Mouse (Mus musculus) intestine, embryonic 14.5 days (tissue): ENCODE results near the gene Agtpbp1. TPM values are rescaled to one million over a fixed set of nuclear protein-coding genes. Genes with fewer than 3 reads are reported as not detected.
"Not testable (repeated sequence)": the region's sequence is repeated elsewhere in the genome, so short reads cannot be mapped to it uniquely, and the experiment has no call there.

ENCODE experiments used
- ATAC-seq: fragments of 200-750 bp; cut with Nextera tagmentation; replicated peaks from 2 replicates; pipeline ENCODE4 v1.8.0; 2017; ENCODE audit warnings: low read depth, moderate number of reproducible peaks, moderate TSS enrichment, moderate library complexity; ENCODE audit not compliant: low FRiP score, low TSS enrichment
- DNase-seq: peaks from one replicate; pipeline ENCODE4 v3.0.0-alpha.2; 2018; ENCODE audit warnings: low spot score
- H3K27ac ChIP-seq: fragments of 300-500 bp; sonication (generic); 2 replicates; pipeline ENCODE4 v1.5.1; 2014; ENCODE audit warnings: low read depth, mild to moderate bottlenecking, control low read depth
- H3K27me3 ChIP-seq: fragments of 300-500 bp; sonication (generic); replicated peaks from 2 replicates; pipeline ENCODE4 v1.6.1; 2014; ENCODE audit warnings: low read length, control low read depth; ENCODE audit not compliant: control insufficient read depth, insufficient read depth
- H3K36me3 ChIP-seq: fragments of 300-500 bp; sonication (generic); 2 replicates; pipeline ENCODE4 v1.6.1; 2014; ENCODE audit warnings: low read length, control low read depth; ENCODE audit not compliant: control insufficient read depth, insufficient read depth
- H3K4me1 ChIP-seq: fragments of 300-500 bp; sonication (generic); replicated peaks from 2 replicates; pipeline ENCODE4 v1.6.1; 2014; ENCODE audit warnings: low read length, control low read depth, mixed read lengths; ENCODE audit not compliant: control insufficient read depth, insufficient read depth
- H3K4me2 ChIP-seq: fragments of 300-500 bp; sonication (generic); 2 replicates; pipeline ENCODE4 v1.6.1; 2014; ENCODE audit warnings: low read length
- H3K4me3 ChIP-seq: fragments of 300-500 bp; sonication (generic); 2 replicates; pipeline ENCODE4 v1.5.1; 2014; ENCODE audit warnings: low read depth, low read length, control low read depth, mixed read lengths
- H3K9ac ChIP-seq: fragments of 300-500 bp; sonication (generic); 2 replicates; pipeline ENCODE4 v1.6.1; 2014; ENCODE audit warnings: mild to moderate bottlenecking, low read length
- H3K9me3 ChIP-seq: fragments of 300-500 bp; sonication (generic); 2 replicates; pipeline ENCODE4 v1.6.1; 2016; ENCODE audit warnings: low read length, control low read depth; ENCODE audit not compliant: control insufficient read depth
- WGBS: fragments of 180-500 bp; shearing (Covaris S2); extraction: QIAGEN DNeasy Blood & Tissue Kit; methylation state at CpG from one replicate; pipeline ENCODE4 v1.1.7; 2014; 5-methylcytosine and 5-hydroxymethylcytosine counted together
- polyA plus RNA-seq: library from polyadenylated mRNA; unstranded; fragments of >200 nt; fragmentation: Nextera tagmentation; extraction: Ambion mirVana; gene quantifications from 2 replicates; pipeline ENCODE4 v1.2.1, GENCODE M21; 2014

The Agtpbp1 gene
- polyA plus RNA-seq, 1 experiment from 2014 or later: 22.5 TPM

- Histone ChIP-seq H3K4me3 (no peak overlapping the region), H3K27me3 (no peaks in the 10 kb centered on the region)
- 77% methylated on average over 13 of the region's 13 CpGs for WGBS
These were observed 104.2 kb downstream of the Agtpbp1 start for GRCm38 (mm10) chr13:59480599-59481483.

GRCm38 (mm10) chr13:59477928-59478327, 107.1 kb downstream of the Agtpbp1 start:
- not testable (repeated sequence) for ATAC-seq, H3K27ac ChIP-seq, DNase-seq, H3K27me3 ChIP-seq, H3K4me1 ChIP-seq, H3K9ac ChIP-seq, H3K4me3 ChIP-seq, H3K9me3 ChIP-seq, H3K4me2 ChIP-seq
- H3K36me3 ChIP-seq: peaks cover 29% of the 10 kb centered on the region; the same call in 1 of the 2 replicates
- WGBS: 85% methylated on average over 6 of the region's 7 CpGs

More at GRCm38 (mm10) chr13:59480599-59481483, 104.2 kb downstream of the Agtpbp1 start:
- Histone ChIP-seq H3K36me3 (peaks cover 20% of the 10 kb centered on the region; the same call in 1 of the 2 replicates), H3K4me1 (no peaks in the 10 kb centered on the region), H3K9me3 (no peaks in the 10 kb centered on the region), H3K9ac (no peak overlapping the region), H3K4me2 (no peak overlapping the region), H3K27ac (no peak overlapping the region)
- no peak for DNase-seq
- no peak for ATAC-seq

DNA sequence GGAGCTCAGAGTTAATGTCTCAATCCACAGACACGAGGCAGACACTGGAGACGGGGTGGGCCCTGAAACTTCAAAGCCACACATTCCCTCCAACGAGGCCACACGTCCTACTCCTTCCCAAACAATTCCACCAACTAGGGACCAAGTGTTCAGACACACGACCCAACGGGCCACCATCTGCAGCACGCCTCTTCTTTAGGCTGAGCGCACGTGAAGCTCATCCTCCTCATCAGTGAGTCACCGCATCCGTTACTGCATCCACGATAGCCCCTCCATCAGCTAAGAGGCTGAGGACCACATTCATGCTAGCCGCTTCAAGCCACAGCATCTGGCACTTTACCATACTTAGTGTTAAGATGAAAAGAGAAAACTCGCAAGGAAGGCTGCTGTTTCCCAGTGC, 107.6 kb downstream of the Agtpbp1 start:
- Histone ChIP-seq H3K9me3 (no peaks in the 10 kb centered on the region), H3K4me1 (no peaks in the 10 kb centered on the region), H3K27me3 (no peaks in the 10 kb centered on the region), H3K4me3 (no peak overlapping the region), H3K36me3 (peaks cover 29% of the 10 kb centered on the region; the same call in 1 of the 2 replicates), H3K9ac (no peak overlapping the region), H3K27ac (no peak overlapping the region), H3K4me2 (no peak overlapping the region)
- DNase-seq (no peak), ATAC-seq (no peak)
- WGBS: 95% methylated on average over 14 of the region's 14 CpGs

DNA sequence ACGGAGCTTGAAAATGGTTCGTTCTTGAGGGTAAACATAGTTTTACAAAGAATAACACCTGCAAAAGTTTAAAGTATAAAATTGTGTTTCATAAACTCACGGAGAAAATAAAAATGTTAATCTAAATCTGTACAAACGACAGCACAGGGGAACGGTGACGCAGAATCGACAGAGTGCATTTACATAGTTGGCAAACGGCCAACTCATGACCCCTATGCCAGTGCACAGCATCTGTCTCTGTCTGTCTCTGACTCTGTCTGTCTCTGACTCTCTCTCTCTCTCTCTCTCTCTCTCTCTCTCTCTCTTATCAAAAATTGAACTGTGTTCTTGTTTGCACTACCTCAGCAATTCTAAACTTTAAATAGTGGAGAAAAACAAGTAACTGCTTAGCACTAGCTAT, 110.1 kb downstream of the Agtpbp1 start:
- no peak overlapping the region for H3K9ac ChIP-seq

GRCm38 (mm10) chr13:59473341-59473740, 111.7 kb downstream of the Agtpbp1 start:
- 77% methylated on average over 10 of the region's 10 CpGs for WGBS
- H3K27ac ChIP-seq: no peak overlapping the region
- H3K4me2 ChIP-seq: no peak overlapping the region
- H3K9ac ChIP-seq: no peak overlapping the region
- H3K9me3 ChIP-seq: no peaks in the 10 kb centered on the region
- no peaks in the 10 kb centered on the region for H3K4me1 ChIP-seq
- no peak for DNase-seq
- no peaks in the 10 kb centered on the region for H3K27me3 ChIP-seq
- no peak overlapping the region for H3K4me3 ChIP-seq
- ATAC-seq: no peak
- H3K36me3 ChIP-seq: peaks cover 34% of the 10 kb centered on the region

More for the DNA sequence above, 110.1 kb downstream of the Agtpbp1 start:
- Histone ChIP-seq H3K9me3 (no peaks in the 10 kb centered on the region), H3K4me3 (no peak overlapping the region), H3K4me1 (no peaks in the 10 kb centered on the region), H3K27me3 (no peaks in the 10 kb centered on the region), H3K4me2 (no peak overlapping the region), H3K27ac (no peak overlapping the region), H3K36me3 (peaks cover 34% of the 10 kb centered on the region)
- DNase-seq (no peak), ATAC-seq (no peak)
- WGBS: 63% methylated on average over 8 of the region's 8 CpGs

- Histone ChIP-seq H3K27ac (no peak overlapping the region), H3K27me3 (no peaks in the 10 kb centered on the region), H3K9me3 (no peaks in the 10 kb centered on the region), H3K4me1 (peaks cover 4% of the 10 kb centered on the region; the same call in 1 of the 2 replicates), H3K36me3 (peaks cover 30% of the 10 kb centered on the region), H3K4me3 (no peak overlapping the region), H3K9ac (no peak overlapping the region), H3K4me2 (no peak overlapping the region)
- ATAC-seq (no peak), DNase-seq (no peak)
- 87% methylated on average over 5 of the region's 5 CpGs for WGBS
These were observed 112.8 kb downstream of the Agtpbp1 start for GRCm38 (mm10) chr13:59472222-59472621.

- Histone ChIP-seq H3K4me1 (peaks cover 5% of the 10 kb centered on the region; the same call in 1 of the 2 replicates), H3K4me3 (no peak overlapping the region), H3K27me3 (no peaks in the 10 kb centered on the region), H3K27ac (no peak overlapping the region), H3K9me3 (no peaks in the 10 kb centered on the region), H3K4me2 (no peak overlapping the region), H3K9ac (no peak overlapping the region), H3K36me3 (peaks cover 19% of the 10 kb centered on the region)
- DNase-seq (no peak), ATAC-seq (no peak)
- 80% methylated on average over 5 of the region's 5 CpGs for WGBS
These were observed 115.3 kb downstream of the Agtpbp1 start for GRCm38 (mm10) chr13:59469701-59470100.

GRCm38 (mm10) chr13:59468181-59468802, 116.7 kb downstream of the Agtpbp1 start:
- H3K27ac ChIP-seq: no peak overlapping the region
- no peak overlapping the region for H3K4me3 ChIP-seq
- DNase-seq (no peak), ATAC-seq (no peak)
- no peak overlapping the region for H3K9ac ChIP-seq
- H3K9me3 ChIP-seq: no peaks in the 10 kb centered on the region
- no peaks in the 10 kb centered on the region for H3K27me3 ChIP-seq
- 83% methylated on average over 8 of the region's 8 CpGs for whole genome bisulfite sequencing
- H3K4me2 ChIP-seq: no peak overlapping the region
- peaks cover 20% of the 10 kb centered on the region; the same call in 1 of the 2 replicates for H3K36me3 ChIP-seq
- H3K4me1 ChIP-seq: peaks cover 5% of the 10 kb centered on the region; the same call in 1 of the 2 replicates
